Mouse (Mus musculus) intestine, embryonic 15.5 days (tissue): ENCODE data around the gene Osbpl6. TPM values are rescaled to one million over a fixed set of nuclear protein-coding genes. Genes with fewer than 3 reads are reported as not detected.

Experiments
- ATAC-seq: fragments of 200-750 bp; cut with Nextera tagmentation; 2 replicates; pipeline ENCODE4 v1.8.0; 2017; ENCODE audit warnings: moderate TSS enrichment, moderate library complexity
- H3K27ac ChIP-seq: fragments of 300-500 bp; sonication (generic); 2 replicates; pipeline ENCODE4 v1.5.1; 2015; ENCODE audit warnings: mild to moderate bottlenecking, inconsistent platforms
- H3K27me3 ChIP-seq: fragments of 300-500 bp; sonication (generic); replicated peaks from 2 replicates; pipeline ENCODE4 v1.6.1; 2015; ENCODE audit warnings: inconsistent platforms
- H3K36me3 ChIP-seq: fragments of 300-500 bp; sonication (generic); 2 replicates; pipeline ENCODE4 v1.6.1; 2015; ENCODE audit warnings: inconsistent platforms
- H3K4me1 ChIP-seq: fragments of 300-500 bp; sonication (generic); replicated peaks from 2 replicates; pipeline ENCODE4 v1.6.1; 2015; ENCODE audit warnings: inconsistent platforms
- H3K4me2 ChIP-seq: fragments of 300-500 bp; sonication (generic); replicated peaks from 2 replicates; pipeline ENCODE4 v1.6.1; 2015; ENCODE audit warnings: mild to moderate bottlenecking, inconsistent platforms
- H3K4me3 ChIP-seq: fragments of 300-500 bp; sonication (generic); replicated peaks from 2 replicates; pipeline ENCODE4 v1.5.1; 2015; ENCODE audit warnings: inconsistent platforms
- H3K9ac ChIP-seq: fragments of 300-500 bp; sonication (generic); 2 replicates; pipeline ENCODE4 v1.6.1; 2015; ENCODE audit warnings: inconsistent platforms
- H3K9me3 ChIP-seq: fragments of 300-500 bp; sonication (generic); 2 replicates; pipeline ENCODE4 v1.6.1; 2016; ENCODE audit warnings: inconsistent platforms
- WGBS: fragments of 180-500 bp; shearing (Covaris S2); methylation state at CpG from one replicate; pipeline ENCODE4 v1.1.7; 2015; 5-methylcytosine and 5-hydroxymethylcytosine counted together
- polyA plus RNA-seq: library from polyadenylated mRNA; unstranded; fragments of >200 nt; fragmentation: Nextera tagmentation; extraction: Ambion mirVana; gene quantifications from 2 replicates; pipeline ENCODE4 v1.2.1, GENCODE M21; 2015

Osbpl6 gene
- polyA plus RNA-seq, 1 experiment from 2014 or later: 11.2 TPM

DNA sequence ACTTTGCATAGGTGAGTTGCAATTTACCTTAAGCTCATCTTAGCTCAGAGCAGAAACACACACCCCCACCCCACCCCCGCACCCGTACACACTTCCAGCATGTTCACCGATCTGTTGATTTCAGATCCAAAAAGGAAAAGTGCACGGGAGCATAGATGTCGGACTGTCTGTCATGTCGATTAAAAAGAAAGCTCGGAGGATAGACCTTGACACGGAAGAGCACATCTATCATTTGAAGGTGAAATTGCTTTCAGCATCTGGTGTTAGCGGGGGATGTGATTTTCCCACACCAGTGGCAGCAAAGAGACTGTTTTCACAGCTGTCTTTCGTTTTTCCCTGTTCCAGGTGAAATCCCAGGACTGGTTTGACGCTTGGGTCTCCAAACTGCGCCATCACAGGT lies 143.0 kb downstream of the Osbpl6 start:
- H3K4me2 ChIP-seq: no peak overlapping the region
- no peaks in the 10 kb centered on the region for H3K36me3 ChIP-seq
- no peak overlapping the region for H3K27ac ChIP-seq
- H3K9ac ChIP-seq: no peak overlapping the region
- ATAC-seq: no peak
- H3K27me3 ChIP-seq: no peaks in the 10 kb centered on the region
- no peaks in the 10 kb centered on the region for H3K4me1 ChIP-seq
- WGBS: 84% methylated on average over 12 of the region's 12 CpGs
- no peaks in the 10 kb centered on the region for H3K9me3 ChIP-seq
- no peak overlapping the region for H3K4me3 ChIP-seq

GRCm38 (mm10) chr2:76555852-76556558 lies 149.7 kb downstream of the Osbpl6 start:
- Histone ChIP-seq H3K4me1 (no peaks in the 10 kb centered on the region), H3K9me3 (no peaks in the 10 kb centered on the region), H3K27ac (no peak overlapping the region), H3K4me2 (no peak overlapping the region), H3K4me3 (no peak overlapping the region), H3K27me3 (no peaks in the 10 kb centered on the region), H3K36me3 (no peaks in the 10 kb centered on the region), H3K9ac (no peak overlapping the region)
- ATAC-seq: peak; percentile 92
- WGBS: 67% methylated on average over 11 of the region's 11 CpGs

DNA sequence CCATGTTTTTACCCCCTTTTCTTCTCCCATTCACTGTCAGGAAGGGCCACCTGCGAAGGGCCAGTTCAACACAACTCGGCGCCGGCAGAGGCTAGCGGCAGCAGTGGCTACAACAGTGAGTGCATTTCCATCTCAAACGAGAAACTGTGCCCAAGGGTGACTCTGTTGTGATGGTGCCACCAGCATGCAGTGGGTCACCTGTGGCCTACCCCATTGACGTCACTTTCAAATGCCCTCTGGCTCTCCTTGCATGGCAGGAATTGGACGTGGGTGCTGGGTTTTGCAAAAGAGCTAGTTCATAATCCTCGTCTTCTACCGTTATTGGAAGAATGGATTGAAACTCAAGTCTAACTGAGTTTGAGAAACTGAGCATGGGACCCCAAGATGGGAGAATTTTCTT lies 153.8 kb downstream of the Osbpl6 start:
- WGBS: 91% methylated on average over 10 of the region's 10 CpGs
- no peaks in the 10 kb centered on the region for H3K9me3 ChIP-seq
- H3K9ac ChIP-seq: no peak overlapping the region

DNA sequence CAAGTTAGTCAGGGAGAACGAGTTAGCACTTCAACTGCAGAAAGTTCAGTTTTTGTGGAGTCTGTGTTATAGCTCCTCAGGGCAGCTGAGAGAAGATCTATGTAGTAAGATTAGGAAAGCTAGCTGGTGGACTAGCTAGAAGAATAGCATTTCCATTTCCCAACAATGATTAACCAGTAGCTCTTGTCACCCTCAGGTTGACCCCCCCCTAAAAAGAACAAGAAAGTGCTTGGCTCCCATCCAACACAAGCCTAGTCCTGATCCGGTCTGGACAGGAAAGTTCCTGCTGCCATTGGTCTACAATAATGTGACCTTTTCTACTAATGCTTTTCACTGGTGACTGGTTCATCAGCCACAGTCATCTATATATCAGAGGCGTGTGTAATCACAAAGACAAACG lies 157.6 kb downstream of the Osbpl6 start:
- Histone ChIP-seq H3K4me3 (no peak overlapping the region), H3K4me1 (0 out of 2 replicates have a peak, but pooled peaks cover 2% of the 10 kb centered on the region), H3K27ac (no peak overlapping the region), H3K36me3 (no peaks in the 10 kb centered on the region), H3K4me2 (no peak overlapping the region), H3K9me3 (no peaks in the 10 kb centered on the region), H3K9ac (no peak overlapping the region), H3K27me3 (no peaks in the 10 kb centered on the region)
- 59% methylated on average over 4 of the region's 4 CpGs for WGBS
- ATAC-seq: peak; percentile 92

More for the DNA sequence above, 153.8 kb downstream of the Osbpl6 start:
- Histone ChIP-seq H3K27ac (no peak overlapping the region), H3K27me3 (no peaks in the 10 kb centered on the region), H3K4me2 (no peak overlapping the region), H3K4me3 (no peak overlapping the region), H3K4me1 (0 out of 2 replicates have a peak, but pooled peaks cover 2% of the 10 kb centered on the region), H3K36me3 (no peaks in the 10 kb centered on the region)
- ATAC-seq: no peak

- no peak for ATAC-seq
- no peaks in the 10 kb centered on the region for H3K9me3 ChIP-seq
- WGBS: 86% methylated on average over 8 of the region's 8 CpGs
- H3K36me3 ChIP-seq: no peaks in the 10 kb centered on the region
- H3K27me3 ChIP-seq: no peaks in the 10 kb centered on the region
- no peak overlapping the region for H3K4me2 ChIP-seq
- H3K4me3 ChIP-seq: no peak overlapping the region
- H3K9ac ChIP-seq: no peak overlapping the region
- H3K4me1 ChIP-seq: 0 out of 2 replicates have a peak, but pooled peaks cover 2% of the 10 kb centered on the region
- H3K27ac ChIP-seq: no peak overlapping the region
These were observed 160.7 kb downstream of the Osbpl6 start for GRCm38 (mm10) chr2:76566933-76567551.

DNA sequence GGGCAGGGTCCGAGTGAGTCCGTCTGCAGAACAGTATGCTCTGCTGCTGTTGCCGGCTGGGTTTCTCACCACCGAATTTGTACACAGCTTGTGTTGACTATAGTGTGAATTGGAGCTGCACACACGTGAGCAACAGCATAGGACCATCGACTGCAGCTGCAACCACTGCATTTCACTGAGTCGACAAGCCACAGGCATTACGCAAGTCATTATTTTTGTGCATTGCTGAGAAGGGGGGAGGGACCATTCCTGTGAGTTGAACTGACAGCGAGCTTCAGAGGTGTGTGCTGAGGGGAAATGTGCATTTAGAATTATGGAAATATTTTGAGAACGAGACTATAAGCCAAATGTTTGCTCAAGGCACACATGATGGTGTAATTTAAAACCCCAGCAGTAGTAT lies 165.2 kb downstream of the Osbpl6 start:
- no peak overlapping the region for H3K9ac ChIP-seq
- H3K27ac ChIP-seq: no peak overlapping the region
- no peak for ATAC-seq
- WGBS: 71% methylated on average over 10 of the region's 10 CpGs
- no peaks in the 10 kb centered on the region for H3K27me3 ChIP-seq
- H3K4me1 ChIP-seq: no peaks in the 10 kb centered on the region
- H3K36me3 ChIP-seq: no peaks in the 10 kb centered on the region
- no peaks in the 10 kb centered on the region for H3K9me3 ChIP-seq
- no peak overlapping the region for H3K4me2 ChIP-seq
- H3K4me3 ChIP-seq: no peak overlapping the region

DNA sequence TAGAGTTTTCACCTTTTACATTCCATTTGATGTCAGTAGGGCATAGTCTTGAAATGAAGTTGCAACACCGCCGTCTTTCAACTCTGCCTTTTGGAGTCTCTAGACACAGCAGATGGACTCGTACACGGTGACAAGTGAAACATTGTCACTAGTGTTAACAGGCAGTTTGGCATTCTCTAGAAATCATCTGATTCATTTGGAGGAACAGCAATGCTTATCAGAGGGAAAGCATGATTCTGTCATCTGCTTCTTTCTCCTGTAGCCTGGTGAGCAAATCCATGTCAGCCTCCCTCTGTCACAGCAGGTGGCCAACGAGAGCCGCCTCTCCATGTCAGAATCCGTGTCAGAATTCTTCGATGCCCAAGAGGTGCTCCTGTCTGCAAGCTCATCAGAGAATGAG lies 172.6 kb downstream of the Osbpl6 start:
- WGBS: 90% methylated on average over 8 of the region's 8 CpGs
- no peak overlapping the region for H3K4me3 ChIP-seq
- H3K9me3 ChIP-seq: no peaks in the 10 kb centered on the region
- no peaks in the 10 kb centered on the region for H3K36me3 ChIP-seq
- no peak overlapping the region for H3K9ac ChIP-seq
- H3K4me1 ChIP-seq: no peaks in the 10 kb centered on the region
- ATAC-seq: no peak
- no peak overlapping the region for H3K4me2 ChIP-seq
- no peaks in the 10 kb centered on the region for H3K27me3 ChIP-seq
- no peak overlapping the region for H3K27ac ChIP-seq

GRCm38 (mm10) chr2:76585090-76585489 lies 178.8 kb downstream of the Osbpl6 start:
- H3K27me3 ChIP-seq: no peaks in the 10 kb centered on the region
- no peak for ATAC-seq
- no peak overlapping the region for H3K27ac ChIP-seq
- no peaks in the 10 kb centered on the region for H3K9me3 ChIP-seq
- WGBS: 92% methylated on average over 13 of the region's 13 CpGs
- H3K9ac ChIP-seq: no peak overlapping the region
- H3K4me2 ChIP-seq: no peak overlapping the region
- no peaks in the 10 kb centered on the region for H3K36me3 ChIP-seq
- H3K4me3 ChIP-seq: no peak overlapping the region
- H3K4me1 ChIP-seq: no peaks in the 10 kb centered on the region

DNA sequence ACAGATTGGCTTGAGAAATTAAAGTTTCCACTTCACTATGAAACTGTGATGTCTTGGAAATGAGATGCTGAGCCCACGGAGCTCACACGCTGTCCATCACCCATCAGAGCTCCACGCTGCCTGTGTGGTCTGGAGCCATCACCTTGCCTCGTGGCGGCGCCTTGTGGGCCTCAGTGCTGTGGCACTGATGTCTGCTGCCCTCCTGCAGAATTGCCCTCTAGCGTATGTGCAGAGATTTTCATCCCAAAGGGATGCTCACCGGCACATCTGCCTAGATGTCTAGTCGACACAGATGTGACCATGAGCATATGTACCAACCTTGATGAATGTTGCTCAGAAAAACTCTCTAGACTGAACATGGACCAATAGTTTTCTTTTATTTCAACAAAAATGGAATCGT lies 180.6 kb downstream of the Osbpl6 start:
- no peak for ATAC-seq
- no peak overlapping the region for H3K9ac ChIP-seq
- whole genome bisulfite sequencing: 82% methylated on average over 10 of the region's 10 CpGs
- H3K27me3 ChIP-seq: no peaks in the 10 kb centered on the region
- no peak overlapping the region for H3K4me3 ChIP-seq
- no peak overlapping the region for H3K4me2 ChIP-seq
- H3K36me3 ChIP-seq: no peaks in the 10 kb centered on the region
- H3K27ac ChIP-seq: no peak overlapping the region
- no peaks in the 10 kb centered on the region for H3K4me1 ChIP-seq
- no peaks in the 10 kb centered on the region for H3K9me3 ChIP-seq

DNA sequence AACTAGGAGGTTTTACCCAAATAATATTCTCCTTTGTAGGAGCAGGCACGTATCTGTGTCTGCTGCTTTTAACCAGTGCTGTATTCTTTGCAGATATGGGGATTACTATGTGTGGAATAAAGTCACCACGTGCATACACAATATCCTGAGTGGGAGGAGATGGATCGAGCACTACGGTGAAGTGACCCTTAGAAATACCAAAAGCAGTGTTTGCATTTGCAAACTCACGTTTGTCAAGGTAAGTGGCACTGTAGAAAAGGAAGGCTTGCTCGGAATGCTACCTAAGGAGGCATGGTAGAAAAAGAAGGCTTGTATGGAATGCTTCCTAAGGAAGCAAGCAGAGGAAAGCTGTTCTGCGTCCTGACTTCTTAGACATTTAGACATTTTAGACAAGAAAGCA lies 183.9 kb downstream of the Osbpl6 start:
- Histone ChIP-seq H3K9ac (no peak overlapping the region), H3K9me3 (no peaks in the 10 kb centered on the region), H3K27ac (no peak overlapping the region), H3K4me2 (no peak overlapping the region), H3K4me1 (no peaks in the 10 kb centered on the region), H3K36me3 (no peaks in the 10 kb centered on the region), H3K27me3 (no peaks in the 10 kb centered on the region), H3K4me3 (no peak overlapping the region)
- WGBS: 79% methylated on average over 7 of the region's 7 CpGs
- ATAC-seq: no peak

DNA sequence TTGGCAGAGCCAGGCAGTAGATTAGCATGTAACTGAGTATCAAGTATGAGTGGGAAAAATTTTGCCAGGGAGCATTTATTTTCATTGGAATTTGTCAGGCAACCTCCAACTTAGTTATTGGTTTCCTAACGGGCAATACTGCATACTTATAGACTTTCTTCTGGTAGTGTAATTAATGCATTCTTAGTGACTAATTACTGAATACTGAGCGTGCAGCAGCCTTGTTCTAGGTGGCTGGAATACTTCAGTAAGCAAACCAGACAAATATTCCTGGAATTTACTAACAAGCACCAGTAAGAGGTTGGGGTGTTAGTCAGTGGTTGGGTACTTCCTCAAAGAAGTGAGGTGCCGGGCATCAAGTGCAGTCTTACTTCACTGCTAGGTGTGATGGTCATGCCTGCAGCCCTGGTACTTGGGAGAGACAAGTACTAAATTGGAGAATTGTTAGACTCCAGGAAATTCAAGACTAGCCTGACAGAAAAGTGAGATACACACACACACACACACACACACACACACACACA lies 186.2 kb downstream of the Osbpl6 start:
- ATAC-seq: no peak
- Histone ChIP-seq H3K4me3 (no peak overlapping the region), H3K9ac (no peak overlapping the region), H3K4me2 (no peak overlapping the region), H3K36me3 (no peaks in the 10 kb centered on the region), H3K9me3 (no peaks in the 10 kb centered on the region), H3K27ac (no peak overlapping the region), H3K4me1 (no peaks in the 10 kb centered on the region), H3K27me3 (no peaks in the 10 kb centered on the region)
- WGBS: 63% methylated on average over 3 of the region's 3 CpGs

DNA sequence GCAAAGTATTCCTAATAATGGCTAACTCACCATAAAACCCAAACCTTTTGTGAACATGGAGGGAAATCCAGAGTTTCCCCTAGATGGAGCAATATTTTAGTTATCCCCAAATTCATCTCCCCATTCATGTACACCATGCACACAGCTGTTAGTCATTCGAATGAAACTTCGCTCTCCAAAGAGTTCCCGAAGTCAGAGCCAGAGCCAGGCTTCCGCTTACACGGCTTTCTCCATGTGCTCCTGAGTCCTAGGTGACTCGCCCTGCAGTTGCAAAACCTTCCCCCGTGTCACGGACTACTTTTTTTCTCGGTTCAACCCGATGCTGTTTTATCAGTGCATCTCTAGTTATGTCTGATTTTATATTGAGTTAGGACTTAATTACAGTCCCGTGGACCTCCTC lies 191.2 kb downstream of the Osbpl6 start:
- ATAC-seq: no peak
- H3K4me3 ChIP-seq: no peak overlapping the region
- no peaks in the 10 kb centered on the region for H3K9me3 ChIP-seq
- no peaks in the 10 kb centered on the region for H3K27me3 ChIP-seq
- H3K9ac ChIP-seq: no peak overlapping the region
- no peaks in the 10 kb centered on the region for H3K4me1 ChIP-seq
- no peaks in the 10 kb centered on the region for H3K36me3 ChIP-seq
- no peak overlapping the region for H3K4me2 ChIP-seq
- WGBS: 86% methylated on average over 11 of the region's 11 CpGs
- H3K27ac ChIP-seq: no peak overlapping the region

- Histone ChIP-seq H3K9me3 (no peaks in the 10 kb centered on the region), H3K9ac (no peak overlapping the region), H3K27me3 (no peaks in the 10 kb centered on the region), H3K4me3 (no peak overlapping the region), H3K36me3 (no peaks in the 10 kb centered on the region), H3K27ac (no peak overlapping the region), H3K4me2 (no peak overlapping the region), H3K4me1 (no peaks in the 10 kb centered on the region)
- 68% methylated on average over 5 of the region's 5 CpGs for WGBS
- no peak for ATAC-seq
These were observed 192.9 kb downstream of the Osbpl6 start for GRCm38 (mm10) chr2:76599214-76599613.
